In the genomic region with DNA sequence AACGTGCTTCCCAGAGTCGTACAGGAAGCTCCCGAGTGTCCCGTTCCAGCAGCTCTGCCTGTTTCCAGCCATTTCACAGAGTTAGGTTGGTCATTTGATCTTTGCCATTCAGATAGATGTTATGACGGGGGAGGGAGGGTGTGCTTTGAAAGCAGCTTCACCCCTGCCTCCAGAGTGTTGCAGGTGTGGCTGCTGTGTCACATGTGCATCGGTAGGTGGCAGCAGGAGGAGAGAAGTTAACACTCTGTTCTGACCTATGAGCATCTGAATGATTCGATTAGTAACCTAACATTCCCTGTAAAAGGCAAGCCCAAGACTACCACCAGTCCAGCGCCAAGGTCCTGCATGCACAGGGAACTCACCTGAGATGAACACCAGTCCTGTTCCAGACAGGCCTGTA, we compare ENCODE assay signal across 9 mouse cellular contexts. TPM values are rescaled to one million over a fixed set of nuclear protein-coding genes. Genes with fewer than 3 reads are reported as not detected.
DNase-seq lines count a peak whose midpoint lies in the region; ATAC-seq and TF ChIP-seq lines count a peak whose summit lies in the region.
"Had no signal": no experiment of that assay in that cellular context is flagged by ENCODE, and none has a peak within 500 bp of the region (broad histone marks: within the 10 kb centered on the region; RNA-seq: fewer than 3 reads in every experiment).

No protein-coding gene starts in this region.

- no peaks in the 10 kb centered on the region for H3K9me3 ChIP-seq in kidney, embryonic 15.5 days (replicated peaks)
- peaks cover 6% of the 10 kb centered on the region for H3K9me3 ChIP-seq in E14TG2a.4 (ENCODE audit: low read length)
- H3K9me3 ChIP-seq: embryonic facial prominence, embryonic 13.5 days had no signal

- H3K4me1 ChIP-seq in kidney, adult 2 months (ENCODE audit: control insufficient read depth, insufficient read depth, low read length): no peaks in the 10 kb centered on the region
- no peaks in the 10 kb centered on the region for H3K4me1 ChIP-seq in kidney, embryonic 15.5 days
- H3K4me1 ChIP-seq in E14TG2a.4 (replicated peaks; ENCODE audit: low read depth, low read length): peaks cover 8% of the 10 kb centered on the region
- H3K4me1 ChIP-seq: embryonic facial prominence, embryonic 13.5 days had no signal

- no peaks in the 10 kb centered on the region for H3K36me3 ChIP-seq in kidney, adult 2 months (ENCODE audit: control insufficient read depth, insufficient read depth, low read length)
- no peaks in the 10 kb centered on the region for H3K36me3 ChIP-seq in kidney, embryonic 15.5 days
- H3K36me3 ChIP-seq in E14TG2a.4 (ENCODE audit: insufficient read depth, low read length): no peaks in the 10 kb centered on the region
- H3K36me3 ChIP-seq: embryonic facial prominence, embryonic 13.5 days had no signal

- no peak for TF ChIP-seq POLR2A in kidney, adult 2 months (IDR thresholded peaks at IDR 0.05; ENCODE audit: low read depth, low read length)

- 20% methylated on average over 8 of the region's 8 CpGs for WGBS in kidney, adult 2 months
- WGBS in kidney, embryonic 15.5 days: 46% methylated on average over 8 of the region's 8 CpGs

- H3K4me2 ChIP-seq in kidney, embryonic 15.5 days: no peak overlapping the region
- H3K4me2 ChIP-seq: embryonic facial prominence, embryonic 13.5 days had no signal

- no peak overlapping the region for H3K4me3 ChIP-seq in kidney, adult 2 months (ENCODE audit: insufficient read depth, low read depth, low read length)
- H3K4me3 ChIP-seq in kidney, embryonic 15.5 days (replicated peaks): no peak overlapping the region
- no peak overlapping the region for H3K4me3 ChIP-seq in E14TG2a.4 (replicated peaks; ENCODE audit: low read length)
- H3K4me3 ChIP-seq: embryonic facial prominence, embryonic 13.5 days had no signal

- no peak overlapping the region for H3K9ac ChIP-seq in kidney, embryonic 15.5 days
- H3K9ac ChIP-seq: embryonic facial prominence, embryonic 13.5 days had no signal

- no peak for ATAC-seq in kidney, embryonic 15.5 days (replicated peaks; ENCODE audit: low FRiP score)

- no peaks in the 10 kb centered on the region for H3K27me3 ChIP-seq in kidney, adult 2 months (replicated peaks; ENCODE audit: control insufficient read depth, insufficient read depth, low read length)
- no peaks in the 10 kb centered on the region for H3K27me3 ChIP-seq in kidney, embryonic 15.5 days
- peaks cover 10% of the 10 kb centered on the region for H3K27me3 ChIP-seq in E14TG2a.4 (ENCODE audit: insufficient read depth, low read length)
- H3K27me3 ChIP-seq: embryonic facial prominence, embryonic 13.5 days had no signal

- intact Hi-C loops in left cerebral cortex, postnatal 36 days (cut with DNase I): no loop called here

- no peak overlapping the region for H3K27ac ChIP-seq in kidney, adult 2 months (ENCODE audit: insufficient read depth, low read depth, low read length)
- H3K27ac ChIP-seq in kidney, embryonic 15.5 days: no peak overlapping the region
- H3K27ac ChIP-seq: embryonic facial prominence, embryonic 13.5 days had no signal

- DNase-seq in kidney, adult 2 months: peak; percentile 14
- DNase-seq in embryo, embryonic 10.5 days (ENCODE audit: low spot score): peak; percentile 48
- DNase-seq in natural killer cell, adult 2 months (ENCODE audit: low spot score in 2 of 2): peak; percentile 22 to 26
- DNase-seq in cerebellum, adult 11 months: no peak
- DNase-seq in left cerebral cortex, postnatal 36 days (ENCODE audit: low spot score in 2 of 2): no peak
- DNase-seq in adrenal gland, adult 8-10 months: no peak

- TF ChIP-seq CTCF in kidney, adult 2 months (conservative IDR thresholded peaks at IDR 0.05; ENCODE audit: insufficient read depth, insufficient read length, low read depth, low read length): peak; percentile 89
- peak; percentile 61 for TF ChIP-seq CTCF in E14TG2a.4 (conservative IDR thresholded peaks at IDR 0.05; ENCODE audit: low read length)

RNA-seq across cellular contexts. Expression of a gene that starts 18.1 kb away (rescaled TPM):
- 16.8 and 17.7 TPM in 2 replicates for polyA plus RNA-seq in kidney, adult 2 months (2012; rRNA removed)
- 39.7 and 44.9 TPM in 2 replicates for polyA plus RNA-seq in kidney, embryonic 15.5 days (2015; fragmentation: Nextera tagmentation; extraction: Ambion mirVana)
- 10 to 100 TPM; 63.5 to 69.7 TPM for total RNA-seq in left cerebral cortex, postnatal 36 days (2021)
- 10 to 100 TPM; 46.9 to 67.5 (median 53.0) TPM for total RNA-seq in adrenal gland, adult 8-10 months (2022)

RNA-seq across cellular contexts. Expression of a gene that starts 38.0 kb away (rescaled TPM):
- polyA plus RNA-seq in kidney, adult 2 months (2012; rRNA removed): 6.5 and 7.4 TPM in 2 replicates
- polyA plus RNA-seq in kidney, embryonic 15.5 days (2015; fragmentation: Nextera tagmentation; extraction: Ambion mirVana): 30.2 and 33.2 TPM in 2 replicates
- 1 to 10 TPM; 6.5 to 7.5 TPM for total RNA-seq in left cerebral cortex, postnatal 36 days (2021)
- 1 to 10 TPM; 4.6 to 9.3 (median 7.7) TPM for total RNA-seq in adrenal gland, adult 8-10 months (2022)

RNA-seq across cellular contexts. Expression of a gene that starts 45.1 kb away (rescaled TPM):
- 0.39 and 0.45 TPM in 2 replicates for polyA plus RNA-seq in kidney, adult 2 months (2012; rRNA removed)
- 0.28 and 0.32 TPM in 2 replicates for polyA plus RNA-seq in kidney, embryonic 15.5 days (2015; fragmentation: Nextera tagmentation; extraction: Ambion mirVana)
- under 1 TPM; 0.32 to 0.79 TPM for total RNA-seq in left cerebral cortex, postnatal 36 days (2021)
- under 1 TPM in 1 of 4 experiments, not detected in 3; 0.23 TPM for total RNA-seq in adrenal gland, adult 8-10 months (2022)

RNA-seq across cellular contexts. Expression of a gene that starts 54.9 kb away (rescaled TPM):
- 0.20 and 0.24 TPM in 2 replicates for polyA plus RNA-seq in kidney, adult 2 months (2012; rRNA removed)
- polyA plus RNA-seq in kidney, embryonic 15.5 days (2015; fragmentation: Nextera tagmentation; extraction: Ambion mirVana): 1.0 and 1.6 TPM in 2 replicates
- 1 to 10 TPM; 2.9 to 3.1 TPM for total RNA-seq in left cerebral cortex, postnatal 36 days (2021)
- total RNA-seq in adrenal gland, adult 8-10 months (2022): 1 to 10 TPM; 3.0 to 8.9 (median 4.8) TPM

Comparison
In these comparisons a context has a peak if more than half of its experiments do, and no peak if none do; other contexts are left out.
1. DNase-seq: peak in kidney, adult 2 months (single experiment), embryo, embryonic 10.5 days (single experiment) and natural killer cell, adult 2 months (2 of 2); none in cerebellum, adult 11 months (single experiment), left cerebral cortex, postnatal 36 days (0 of 2) and adrenal gland, adult 8-10 months (single experiment).